Mouse (Mus musculus) large intestine, adult 2 months (tissue): ENCODE measurements around the gene Krt80. TPM values are rescaled to one million over a fixed set of nuclear protein-coding genes. Genes with fewer than 3 reads are reported as not detected.

Experiments
- DNase-seq: peaks from one replicate; pipeline ENCODE4 v3.0.0-alpha.2; 2012; ENCODE audit warnings: low read depth, low spot score
- WGBS: fragments of 180-500 bp; shearing (Covaris S2); methylation state at CpG from one replicate; pipeline ENCODE4 v1.1.7; 2018; 5-methylcytosine and 5-hydroxymethylcytosine counted together
- polyA plus RNA-seq: library from polyadenylated mRNA; depleted of rRNA; stranded (reverse); fragments of >200 nt; gene quantifications from 2 replicates; pipeline ENCODE4 v1.2.3, GENCODE M21; 2012

The Krt80 gene
- polyA plus RNA-seq, 1 experiment, result 1.0 TPM

DNA sequence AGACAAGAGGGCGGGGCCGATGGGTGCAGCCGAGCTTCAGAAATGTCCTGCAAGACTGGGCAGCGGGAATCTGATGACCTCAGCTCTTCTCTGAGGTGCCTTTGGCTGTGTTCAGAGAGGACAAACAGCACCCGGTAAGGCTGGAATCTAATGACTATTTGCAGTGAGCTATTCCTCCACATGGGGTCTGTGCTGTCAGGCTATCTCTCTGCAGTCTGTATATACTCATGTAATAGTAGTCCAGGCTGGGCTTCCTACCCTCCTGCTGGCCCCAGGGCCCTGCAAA is 6.8 kb upstream of the Krt80 start:
- WGBS, result 58% methylated on average over 5 of the region's 5 CpGs
- no peak for DNase-seq

DNA sequence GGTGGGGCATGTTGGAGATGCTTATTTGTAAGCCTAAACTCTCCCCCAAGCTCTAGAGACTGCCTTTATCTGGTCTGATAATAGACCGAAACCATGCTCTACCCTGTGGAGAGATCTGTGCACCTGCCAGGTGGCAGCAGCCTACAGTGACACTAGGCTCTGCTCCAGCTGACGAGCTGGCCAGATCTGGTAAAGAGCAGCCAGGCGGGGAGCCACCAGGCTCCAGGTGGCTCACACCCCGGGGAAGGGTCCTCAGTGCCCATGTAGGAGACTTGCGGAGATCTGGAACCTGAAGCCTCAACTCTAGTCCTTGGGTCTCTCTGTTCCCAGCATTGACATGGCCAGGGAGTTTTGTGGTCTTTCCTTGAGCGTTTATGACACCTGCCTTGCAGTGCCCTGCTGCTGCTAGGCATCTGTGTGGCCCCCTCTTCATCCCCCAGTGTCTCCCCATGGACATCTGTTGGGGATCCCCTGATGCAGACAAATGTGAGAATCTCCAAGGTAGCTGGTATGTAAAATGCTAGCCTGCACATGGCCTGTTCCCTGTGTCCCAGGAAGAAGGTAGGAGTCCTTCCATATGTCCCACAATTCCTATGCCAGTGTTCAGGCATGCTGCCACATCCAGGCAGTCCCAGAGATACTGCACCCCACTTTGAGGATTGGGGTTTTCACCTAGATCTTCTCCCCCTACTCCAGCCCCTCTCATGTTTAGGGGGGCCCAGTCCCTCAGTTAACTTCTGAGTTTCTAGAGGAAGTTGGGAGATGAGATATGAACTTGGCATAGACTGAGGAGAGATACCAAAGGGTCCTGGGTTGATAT is 6.2 kb upstream of the Krt80 start:
- DNase-seq, result no peak
- WGBS, result 76% methylated on average over 6 of the region's 6 CpGs

DNA sequence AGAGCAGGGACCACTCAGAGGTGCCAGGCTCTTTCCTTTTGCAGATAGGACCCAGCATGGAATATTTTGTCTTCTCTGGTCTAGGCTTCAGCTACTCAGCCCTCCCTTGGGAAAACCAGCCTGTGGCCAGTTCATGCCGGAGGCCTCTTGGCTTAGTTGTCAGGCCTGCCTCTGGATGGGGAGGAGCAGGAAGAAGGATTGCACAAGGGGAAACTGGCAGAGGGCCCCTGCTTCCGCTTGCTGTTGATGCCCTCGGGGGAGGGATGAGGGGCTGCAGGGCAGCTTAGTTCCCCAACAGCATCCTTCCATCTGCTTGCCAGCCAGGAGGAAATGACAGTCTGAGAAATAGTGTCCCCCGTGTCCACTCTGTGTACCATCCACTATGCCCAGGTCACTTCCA is 4.9 kb upstream of the Krt80 start:
- DNase-seq, result no peak
- WGBS, result 49% methylated on average over 4 of the region's 4 CpGs

GRCm38 (mm10) chr15:101373286-101373898 is 3.4 kb upstream of the Krt80 start:
- WGBS, result 39% methylated on average over 16 of the region's 16 CpGs
- no peak for DNase-seq

- DNase-seq, result no peak
- 55% methylated on average over 7 of the region's 7 CpGs for WGBS
These were observed 2.4 kb upstream of the Krt80 start for GRCm38 (mm10) chr15:101372131-101372977.

DNA sequence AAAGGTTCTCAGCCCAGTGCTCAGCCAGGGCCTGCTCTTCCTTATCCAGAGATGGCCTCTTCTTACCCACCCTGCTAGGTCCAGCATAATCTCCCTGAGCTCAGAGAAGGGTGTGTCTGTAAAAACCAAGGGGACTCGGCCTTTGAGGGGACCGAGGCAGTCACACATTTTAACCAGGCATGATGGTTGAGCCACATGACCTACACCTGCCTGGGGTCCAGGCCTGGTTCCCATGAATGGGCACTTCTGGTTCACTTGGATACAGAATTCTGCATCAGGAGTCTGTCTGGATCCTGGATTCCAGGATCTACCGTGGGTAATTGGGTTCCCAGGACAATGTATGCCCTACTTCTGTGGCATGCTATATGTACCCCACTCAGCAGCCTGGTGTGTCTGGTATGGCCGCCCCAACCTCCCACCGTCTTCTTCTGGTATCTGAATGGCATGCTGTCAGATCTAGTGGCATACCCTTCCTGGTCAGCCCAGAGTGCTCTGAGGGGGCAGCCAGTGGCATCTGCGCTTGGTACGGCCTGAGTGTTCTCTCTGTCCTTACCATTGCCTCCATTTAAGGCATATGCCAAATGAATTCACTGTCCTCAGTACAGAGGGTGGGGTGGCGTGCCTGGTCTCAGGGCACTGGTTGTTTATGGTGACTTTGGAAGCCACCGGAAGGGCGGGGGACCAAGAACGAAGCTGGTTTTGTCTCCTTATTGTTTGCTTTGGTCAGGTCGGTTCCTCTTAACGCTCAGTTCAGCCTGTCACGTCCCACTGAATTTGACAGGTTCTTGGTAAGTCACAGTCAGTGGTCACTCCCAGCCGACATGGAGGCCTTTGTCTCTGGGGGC is 1.4 kb upstream of the Krt80 start:
- DNase-seq, result no peak
- 76% methylated on average over 15 of the region's 15 CpGs for WGBS

GRCm38 (mm10) chr15:101369382-101370100 is 421 bp downstream of the Krt80 start:
- WGBS, result 50% methylated on average over 12 of the region's 12 CpGs
- no peak for DNase-seq

DNA sequence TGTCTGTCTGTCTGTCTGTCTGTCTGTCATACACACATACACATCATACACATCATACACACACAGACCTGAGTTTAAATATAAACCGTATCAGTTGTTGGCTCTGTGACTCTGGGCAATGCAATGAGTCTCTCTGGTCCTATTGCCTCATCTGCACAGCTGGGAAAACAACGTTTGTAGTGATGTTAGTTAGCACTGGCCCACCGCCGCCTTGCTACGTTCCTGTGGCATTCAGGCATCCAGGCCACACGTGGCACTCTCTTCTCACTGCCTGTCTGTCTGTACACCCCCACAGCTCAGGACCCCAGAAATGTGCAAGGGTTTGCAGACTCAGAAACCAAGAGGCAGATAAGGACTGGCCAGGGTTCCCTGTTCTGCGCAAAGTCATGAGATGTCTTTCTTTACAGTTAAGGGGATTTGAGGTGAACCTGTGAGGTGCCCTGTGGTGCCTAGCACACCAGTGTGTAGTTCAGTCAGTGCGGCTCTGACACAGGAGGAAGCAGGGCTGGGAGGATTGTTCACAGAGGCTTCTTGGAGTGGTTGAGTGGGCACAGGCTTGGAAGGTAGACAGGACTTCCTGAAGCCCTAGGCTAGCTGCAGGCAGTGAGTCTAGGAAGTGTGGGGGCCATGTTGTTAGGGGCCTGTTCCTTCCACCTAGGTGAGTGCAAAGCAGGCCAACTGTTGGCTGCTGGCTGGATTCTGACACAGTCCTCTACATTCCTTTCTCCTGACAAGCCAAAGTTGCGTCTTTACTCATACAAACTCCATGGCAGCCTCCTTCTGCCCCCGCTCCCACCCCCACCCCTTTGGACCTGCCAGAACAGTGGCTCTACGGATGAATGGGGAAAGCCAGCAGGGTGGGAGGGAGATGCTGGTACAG is 1.2 kb downstream of the Krt80 start:
- WGBS, result 75% methylated on average over 11 of the region's 11 CpGs
- no peak for DNase-seq

DNA sequence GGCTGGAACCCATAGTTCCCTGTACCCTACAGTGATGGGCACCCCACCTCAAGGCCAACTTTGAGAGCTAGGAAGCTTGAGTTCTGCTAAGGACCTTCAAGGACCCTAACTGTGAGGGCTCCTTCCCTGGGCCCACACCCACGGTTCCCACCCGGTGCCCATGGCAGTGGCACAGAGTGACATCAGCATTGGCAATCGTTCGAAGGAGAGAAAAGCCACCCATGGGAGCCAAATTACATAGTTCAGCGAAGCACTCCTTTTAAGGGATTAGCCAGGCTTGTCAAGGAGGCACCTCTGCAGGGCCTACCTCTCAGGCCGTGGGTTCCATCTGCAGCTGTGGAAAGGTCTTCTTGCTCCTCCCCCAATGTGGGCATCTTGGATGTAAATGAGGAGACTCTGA is 1.9 kb downstream of the Krt80 start:
- WGBS, result 70% methylated on average over 6 of the region's 6 CpGs
- DNase-seq, result no peak

GRCm38 (mm10) chr15:101367497-101367896 is 2.5 kb downstream of the Krt80 start:
- DNase-seq, result no peak
- WGBS, result 72% methylated on average over 8 of the region's 8 CpGs

- 69% methylated on average over 2 of the region's 2 CpGs for WGBS
- no peak for DNase-seq
These were observed 3.0 kb downstream of the Krt80 start for GRCm38 (mm10) chr15:101366926-101367325.

- no peak for DNase-seq
- 41% methylated on average over 3 of the region's 3 CpGs for WGBS
These were observed 3.5 kb downstream of the Krt80 start for GRCm38 (mm10) chr15:101366482-101366881.

- WGBS, result 45% methylated on average over 4 of the region's 4 CpGs
These were observed 4.2 kb downstream of the Krt80 start for GRCm38 (mm10) chr15:101365721-101366120.

DNA sequence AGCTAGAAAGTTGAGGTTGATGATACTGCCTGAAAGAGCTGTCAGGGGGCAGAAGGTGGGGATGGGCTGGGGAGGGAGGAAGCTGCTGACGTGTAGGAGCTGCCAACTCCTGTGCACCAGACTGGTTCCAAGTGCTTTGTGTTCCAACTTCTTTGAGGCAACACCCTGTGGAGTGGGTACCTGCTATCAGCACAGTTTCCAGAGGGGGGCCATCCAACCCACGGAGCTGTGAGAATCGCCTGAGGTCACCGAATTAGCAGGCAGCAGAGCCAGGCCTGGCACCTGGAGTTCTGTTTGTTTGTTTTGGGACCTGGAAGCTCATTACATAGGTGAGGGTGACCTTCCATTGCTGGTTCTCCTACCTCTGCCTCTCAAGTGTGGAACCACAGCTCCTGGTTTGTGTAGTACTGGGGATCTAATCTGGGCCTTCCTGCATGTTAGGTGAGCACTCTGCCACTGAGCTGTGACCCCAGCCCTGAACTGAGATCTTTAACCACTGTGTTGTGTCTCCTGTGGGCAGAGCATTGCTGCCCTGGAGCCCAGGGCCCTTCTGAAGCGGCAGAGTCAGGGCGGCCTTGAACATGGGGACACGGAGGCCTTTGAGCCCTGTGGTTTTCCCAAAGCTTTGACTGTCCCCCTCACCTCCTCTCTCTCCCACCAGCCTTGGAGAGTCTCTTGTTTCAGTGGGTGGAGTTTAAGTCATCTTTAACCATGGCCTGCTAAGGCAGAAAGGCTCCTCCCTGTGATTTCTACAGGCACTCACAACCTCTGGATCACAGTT is 4.9 kb downstream of the Krt80 start:
- DNase-seq, result no peak
- 55% methylated on average over 7 of the region's 7 CpGs for WGBS

More at GRCm38 (mm10) chr15:101365721-101366120, 4.2 kb downstream of the Krt80 start:
- DNase-seq, result no peak

GRCm38 (mm10) chr15:101364425-101364824 is 5.5 kb downstream of the Krt80 start:
- WGBS, result 56% methylated on average over 6 of the region's 6 CpGs

DNA sequence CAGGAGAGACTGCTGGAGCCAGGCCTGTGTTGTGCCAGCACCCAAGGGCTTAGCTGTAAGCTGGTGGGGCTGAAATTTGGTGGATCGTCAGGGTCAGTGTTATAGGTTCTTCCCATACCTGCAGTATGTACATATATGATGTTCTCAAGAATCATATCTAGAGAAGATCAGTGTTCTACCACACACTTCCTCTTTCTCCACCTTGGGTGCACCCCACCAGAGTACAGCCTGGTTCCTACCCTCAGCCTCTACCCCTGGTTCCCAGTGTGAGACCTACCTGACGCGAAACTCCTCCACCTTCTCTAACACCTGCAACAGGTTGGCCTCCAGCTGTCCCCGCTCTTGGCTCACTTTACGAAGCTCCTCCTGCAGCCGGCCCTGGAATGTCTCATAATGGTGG is 6.0 kb downstream of the Krt80 start:
- 83% methylated on average over 6 of the region's 6 CpGs for WGBS
- no peak for DNase-seq

More at GRCm38 (mm10) chr15:101364425-101364824, 5.5 kb downstream of the Krt80 start:
- DNase-seq, result no peak

- DNase-seq, result no peak
- WGBS, result 72% methylated on average over 4 of the region's 4 CpGs
These were observed 7.5 kb downstream of the Krt80 start for GRCm38 (mm10) chr15:101362393-101363010.
